Mouse (Mus musculus) MEL (cell line): ENCODE measurements at regions not wholly inside any gene's neighbourhood (a gene's known extent, or its start where the extent isn't known, plus 50 kb on each side); places are given as distances from the start of the nearest gene placed in this dataset.
A peak's percentile ranks its signal among the peaks of the same experiment; 100 is the strongest.

Experiments
- DNase-seq: peaks from one replicate; pipeline ENCODE4 v3.0.0; 2011; ENCODE audit warnings: low read depth, low spot score
- H3K27ac ChIP-seq: 2 replicates; pipeline ENCODE4 v1.5.1; 2012; ENCODE audit warnings: low read depth, mild to moderate bottlenecking, control low read depth, low read length, moderate library complexity; ENCODE audit not compliant: control insufficient read depth
- H3K27me3 ChIP-seq, 2 experiments: fragments of 150-350 bp in 1 of 2; sonication (generic) in 1 of 2; 2 replicates each; pipeline ENCODE4 v1.6.1; 2012; ENCODE audit warnings: low read length in 2 of 2, mild to moderate bottlenecking in 2 of 2, improper control_type of control experiment in 1 of 2, moderate library complexity in 1 of 2; ENCODE audit not compliant: insufficient read depth in 2 of 2, control insufficient read depth in 1 of 2
- H3K36me3 ChIP-seq, 2 experiments: 2 replicates each; pipeline ENCODE4 v1.6.1; 2012 to 2014; ENCODE audit warnings: low read length in 2 of 2, improper control_type of control experiment in 1 of 2, inconsistent platforms in 1 of 2, mild to moderate bottlenecking in 1 of 2; ENCODE audit not compliant: insufficient read depth in 2 of 2, control insufficient read depth in 1 of 2
- H3K4me1 ChIP-seq, 2 experiments: fragments of 150-350 bp in 1 of 2; sonication (generic) in 1 of 2; 2 replicates each; pipeline ENCODE4 v1.6.1; 2012; ENCODE audit warnings: low read length in 2 of 2, improper control_type of control experiment in 1 of 2, mild to moderate bottlenecking in 1 of 2; ENCODE audit not compliant: insufficient read depth in 2 of 2, control insufficient read depth in 1 of 2
- H3K4me3 ChIP-seq, 2 experiments: fragments of 150-350 bp in 1 of 2; sonication (generic) in 1 of 2; 2 replicates each; pipeline ENCODE4 v1.5.1; 2012; ENCODE audit warnings: low read depth in 2 of 2, low read length in 2 of 2, mild to moderate bottlenecking in 2 of 2, moderate library complexity in 2 of 2, control low read depth in 1 of 2, improper control_type of control experiment in 1 of 2; ENCODE audit not compliant: control insufficient read depth in 1 of 2, insufficient read depth in 1 of 2
- H3K79me2 ChIP-seq: 2 replicates; pipeline ENCODE4 v1.6.1; 2012; ENCODE audit warnings: mild to moderate bottlenecking, low read length, moderate library complexity; ENCODE audit not compliant: control insufficient read depth, poor library complexity, insufficient read depth
- H3K9ac ChIP-seq: 2 replicates; pipeline ENCODE4 v1.6.1; 2012; ENCODE audit warnings: low read depth, mild to moderate bottlenecking, control low read depth, low read length, moderate library complexity; ENCODE audit not compliant: control insufficient read depth, poor library complexity, severe bottlenecking
- H3K9me3 ChIP-seq: fragments of 150-350 bp; sonication (generic); replicated peaks from 2 replicates; pipeline ENCODE4 v1.6.1; 2012; ENCODE audit warnings: mild to moderate bottlenecking, low read length, improper control_type of control experiment, moderate library complexity; ENCODE audit not compliant: insufficient read depth
- BHLHE40 ChIP-seq: IDR thresholded peaks from 2 replicates; pipeline ENCODE4 v1.6.1; 2012; ENCODE audit warnings: low read depth, mild to moderate bottlenecking, inconsistent platforms, low read length, improper control_type of control experiment, borderline replicate concordance
- GATA1 ChIP-seq: IDR thresholded peaks from 2 replicates; pipeline ENCODE4 v1.6.1; 2011; ENCODE audit warnings: low read depth, low read length, improper control_type of control experiment
- HCFC1 ChIP-seq: IDR thresholded peaks from 2 replicates; pipeline ENCODE4 v1.6.1; 2012; ENCODE audit warnings: low read depth, mild to moderate bottlenecking, inconsistent platforms, low read length, improper control_type of control experiment, moderate library complexity
- MAX ChIP-seq: IDR thresholded peaks from 2 replicates; pipeline ENCODE4 v1.6.1; 2011; ENCODE audit warnings: low read length, improper control_type of control experiment
- MAZ ChIP-seq: IDR thresholded peaks from 2 replicates; pipeline ENCODE4 v1.6.1; 2012; ENCODE audit warnings: low read depth, mild to moderate bottlenecking, inconsistent platforms, low read length, improper control_type of control experiment
- MEF2A ChIP-seq: IDR thresholded peaks from 2 replicates; pipeline ENCODE4 v1.6.1; 2014; ENCODE audit warnings: low read depth, mild to moderate bottlenecking, inconsistent platforms, low read length, improper control_type of control experiment; ENCODE audit not compliant: poor library complexity, insufficient replicate concordance, severe bottlenecking; ENCODE audit errors: extremely low read depth
- MYB ChIP-seq: IDR thresholded peaks from 2 replicates; pipeline ENCODE4 v1.6.1; 2011; ENCODE audit warnings: mild to moderate bottlenecking, low read depth, low read length, improper control_type of control experiment
- MYC ChIP-seq: IDR thresholded peaks from 2 replicates; pipeline ENCODE4 v1.6.1; 2011; ENCODE audit warnings: low read depth, mild to moderate bottlenecking, low read length, improper control_type of control experiment, moderate library complexity
- POLR2AphosphoS2 ChIP-seq: IDR thresholded peaks from 2 replicates; pipeline ENCODE4 v1.6.1; 2011; ENCODE audit warnings: low read length, improper control_type of control experiment
- RAD21 ChIP-seq: IDR thresholded peaks from 2 replicates; pipeline ENCODE4 v1.6.1; 2011; ENCODE audit warnings: mild to moderate bottlenecking, low read depth, low read length, improper control_type of control experiment
- SIN3A ChIP-seq: IDR thresholded peaks from 2 replicates; pipeline ENCODE4 v1.6.1; 2012; ENCODE audit warnings: low read length, improper control_type of control experiment, inconsistent platforms
- TAL1 ChIP-seq: IDR thresholded peaks from 2 replicates; pipeline ENCODE4 v1.6.1; 2012; ENCODE audit warnings: mild to moderate bottlenecking, inconsistent platforms, low read length, moderate library complexity, mixed read lengths
- TBP ChIP-seq: IDR thresholded peaks from 2 replicates; pipeline ENCODE4 v1.8.0; 2011; ENCODE audit warnings: low read depth, low read length, improper control_type of control experiment
- TCF12 ChIP-seq: IDR thresholded peaks from 2 replicates; pipeline ENCODE4 v1.6.1; 2014; ENCODE audit warnings: low read depth, mild to moderate bottlenecking, inconsistent platforms, low read length, improper control_type of control experiment, moderate library complexity
- USF1 ChIP-seq: IDR thresholded peaks from 2 replicates; pipeline ENCODE4 v1.6.1; 2014; ENCODE audit warnings: low read depth, mild to moderate bottlenecking, inconsistent platforms, low read length, improper control_type of control experiment, moderate library complexity
- ZMIZ1 ChIP-seq: IDR thresholded peaks from 2 replicates; pipeline ENCODE4 v1.6.1; 2012; ENCODE audit warnings: low read depth, mild to moderate bottlenecking, inconsistent platforms, low read length, improper control_type of control experiment, moderate library complexity
- ZNF384 ChIP-seq: IDR thresholded peaks from 2 replicates; pipeline ENCODE4 v1.6.1; 2012; ENCODE audit warnings: low read depth, mild to moderate bottlenecking, inconsistent platforms, low read length, improper control_type of control experiment

DNA sequence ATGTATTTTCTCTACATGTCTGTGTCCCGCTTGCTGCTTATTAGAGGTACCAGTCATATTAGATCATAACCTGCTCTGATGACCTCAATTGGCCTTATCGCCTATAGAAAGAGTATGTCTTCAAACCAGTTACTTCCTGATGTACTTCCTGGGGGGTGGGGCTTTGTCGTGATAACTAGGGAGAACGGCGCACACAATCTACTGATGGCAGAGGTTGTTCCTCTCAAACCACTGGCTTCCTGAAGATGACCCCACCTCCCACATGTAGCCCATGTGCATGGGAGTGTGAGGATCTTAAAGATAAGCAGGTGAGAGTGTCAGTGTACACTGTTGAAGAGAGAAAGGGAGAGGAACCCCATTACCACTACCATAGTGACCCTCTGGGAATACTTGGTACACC is 84.4 kb upstream of the Cd93 start:
- H3K36me3 ChIP-seq: no peaks in the 10 kb centered on the region
- no peaks in the 10 kb centered on the region for H3K9me3 ChIP-seq
- H3K79me2 ChIP-seq: no peaks in the 10 kb centered on the region
- H3K4me1 ChIP-seq: no peaks in the 10 kb centered on the region
- H3K9ac ChIP-seq: no peak overlapping the region
- DNase-seq: peak; percentile 2
- TF ChIP-seq USF1 (no peak), SIN3A (no peak), MAZ (no peak), TAL1 (no peak), ZNF384 (no peak), MEF2A (no peak), ZMIZ1 (no peak), MYB (no peak), TCF12 (no peak)
- H3K27ac ChIP-seq: no peak overlapping the region
- no peaks in the 10 kb centered on the region for H3K27me3 ChIP-seq
- H3K4me3 ChIP-seq: no peak overlapping the region

DNA sequence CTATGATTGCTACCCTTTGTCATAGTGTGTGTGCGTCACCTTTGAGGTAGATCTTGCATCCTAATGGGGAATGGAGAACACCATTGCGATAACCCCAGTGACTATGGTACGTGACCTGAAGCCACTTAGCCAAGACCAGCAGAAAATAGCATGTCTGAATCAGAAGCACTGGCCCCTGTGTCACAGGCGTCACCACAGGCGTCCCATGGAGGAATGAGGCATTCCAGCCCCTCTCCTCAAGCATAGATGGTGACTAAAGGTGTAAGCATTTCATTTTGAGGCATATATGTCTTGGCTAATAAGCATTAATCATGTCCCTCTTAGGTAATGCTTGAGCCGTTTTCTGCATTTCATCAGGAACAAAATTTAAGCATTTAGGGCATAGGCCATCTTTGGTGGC is 82.1 kb upstream of the Cd93 start:
- no peak for TF ChIP-seq MEF2A
- no peak for TF ChIP-seq MAX
- no peak for TF ChIP-seq RAD21
- no peak for TF ChIP-seq HCFC1
- no peak for TF ChIP-seq GATA1
- no peak for TF ChIP-seq MYC
- TF ChIP-seq BHLHE40: no peak
- no peak for TF ChIP-seq TBP
- no peak for TF ChIP-seq TAL1
- TF ChIP-seq POLR2AphosphoS2: no peak
- TF ChIP-seq, all 39 proteins: peak for 0
- DNase-seq: no peak
- Histone ChIP-seq H3K9me3 (no peaks in the 10 kb centered on the region), H3K36me3 (no peaks in the 10 kb centered on the region), H3K79me2 (no peaks in the 10 kb centered on the region), H3K4me1 (no peaks in the 10 kb centered on the region), H3K27me3 (no peaks in the 10 kb centered on the region), H3K4me3 (no peak overlapping the region), H3K27ac (no peak overlapping the region), H3K9ac (no peak overlapping the region)
